Mouse (Mus musculus) hindbrain, postnatal 0 days (tissue): ENCODE results near the gene Il10rb. TPM values are rescaled to one million over a fixed set of nuclear protein-coding genes. Genes with fewer than 3 reads are reported as not detected.
A peak's percentile ranks its signal among the peaks of the same experiment; 100 is the strongest.

Experiments
- ATAC-seq: fragments of 200-750 bp; cut with Nextera tagmentation; 2 replicates; pipeline ENCODE4 v1.8.0; 2017; ENCODE audit warnings: mild to moderate bottlenecking, moderate TSS enrichment, moderate library complexity
- DNase-seq: peaks from one replicate; pipeline ENCODE4 v3.0.0-alpha.2; 2015; ENCODE audit warnings: low spot score
- H3K27ac ChIP-seq: fragments of 300-500 bp; sonication (generic); 2 replicates; pipeline ENCODE4 v1.5.1; 2014; ENCODE audit warnings: mild to moderate bottlenecking
- H3K27me3 ChIP-seq: fragments of 300-500 bp; sonication (generic); 2 replicates; pipeline ENCODE4 v1.6.1; 2014; ENCODE audit warnings: low read length, mixed read lengths; ENCODE audit not compliant: insufficient read depth
- H3K36me3 ChIP-seq: fragments of 300-500 bp; sonication (generic); 2 replicates; pipeline ENCODE4 v1.6.1; 2014; ENCODE audit warnings: low read length, mixed read lengths; ENCODE audit not compliant: insufficient read depth
- H3K4me1 ChIP-seq: fragments of 300-500 bp; sonication (generic); 2 replicates; pipeline ENCODE4 v1.6.1; 2014; ENCODE audit warnings: antibody characterized with exemption, low read length, mixed read lengths; ENCODE audit not compliant: insufficient read depth
- H3K4me2 ChIP-seq: fragments of 300-500 bp; sonication (generic); 2 replicates; pipeline ENCODE4 v1.6.1; 2014; ENCODE audit warnings: low read depth, mild to moderate bottlenecking, low read length, moderate library complexity, mixed read lengths
- H3K4me3 ChIP-seq: fragments of 300-500 bp; sonication (generic); 2 replicates; pipeline ENCODE4 v1.5.1; 2014; ENCODE audit warnings: low read length
- H3K9ac ChIP-seq: fragments of 300-500 bp; sonication (generic); replicated peaks from 2 replicates; pipeline ENCODE4 v1.6.1; 2014; ENCODE audit warnings: mild to moderate bottlenecking, low read length, moderate library complexity, mixed read lengths
- H3K9me3 ChIP-seq: fragments of 300-500 bp; sonication (generic); 2 replicates; pipeline ENCODE4 v1.6.1; 2016; ENCODE audit warnings: low read length, mixed read lengths
- CTCF ChIP-seq: IDR thresholded peaks from 2 replicates; pipeline ENCODE4 v1.5.1; 2016; ENCODE audit warnings: antibody characterized with exemption, control low read depth, low read depth
- WGBS: fragments of 180-500 bp; shearing (Covaris S2); extraction: QIAGEN DNeasy Blood & Tissue Kit; methylation state at CpG from one replicate; pipeline ENCODE4 v1.1.7; 2014; 5-methylcytosine and 5-hydroxymethylcytosine counted together
- polyA plus RNA-seq: library from polyadenylated mRNA; unstranded; fragments of >200 nt; fragmentation: Nextera tagmentation; extraction: Ambion mirVana; gene quantifications from 2 replicates; pipeline ENCODE4 v1.2.1, GENCODE M21; 2015
- total RNA-seq: library from RNA; depleted of rRNA; stranded (reverse); fragments of >200 nt; gene quantifications from 2 replicates; pipeline ENCODE4 v1.2.3, GENCODE M21; 2014

Il10rb gene
- total and polyA plus RNA-seq, 2 experiments from 2014 or later, result 7.1 to 14.8 TPM

DNA sequence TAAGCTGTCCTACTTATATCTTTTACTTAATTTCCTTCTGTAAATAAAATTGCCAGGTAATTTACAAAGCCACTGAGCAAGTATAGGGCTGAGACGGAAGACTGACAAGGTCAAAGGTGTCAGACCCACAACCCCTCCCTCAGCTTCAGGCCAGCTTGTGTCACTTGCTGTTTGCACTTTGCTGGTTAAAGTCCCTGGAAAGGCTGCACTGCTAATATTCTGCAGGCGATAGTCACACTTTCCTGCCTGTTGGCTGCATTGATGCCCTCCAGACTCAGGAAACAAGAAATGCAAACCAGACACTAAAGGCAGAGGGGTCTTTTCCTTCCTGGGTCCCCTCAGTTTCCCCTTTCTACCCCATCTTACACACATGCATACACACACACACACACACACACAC lies 44.0 kb upstream of the Il10rb start:
- Histone ChIP-seq H3K9ac (no peak overlapping the region), H3K27ac (no peak overlapping the region), H3K4me1 (no peaks in the 10 kb centered on the region), H3K4me2 (no peak overlapping the region), H3K36me3 (no peaks in the 10 kb centered on the region), H3K9me3 (no peaks in the 10 kb centered on the region), H3K27me3 (no peaks in the 10 kb centered on the region), H3K4me3 (no peak overlapping the region)
- DNase-seq (no peak), ATAC-seq (no peak)
- no peak for TF ChIP-seq CTCF
- 77% methylated on average over 2 of the region's 2 CpGs for WGBS

DNA sequence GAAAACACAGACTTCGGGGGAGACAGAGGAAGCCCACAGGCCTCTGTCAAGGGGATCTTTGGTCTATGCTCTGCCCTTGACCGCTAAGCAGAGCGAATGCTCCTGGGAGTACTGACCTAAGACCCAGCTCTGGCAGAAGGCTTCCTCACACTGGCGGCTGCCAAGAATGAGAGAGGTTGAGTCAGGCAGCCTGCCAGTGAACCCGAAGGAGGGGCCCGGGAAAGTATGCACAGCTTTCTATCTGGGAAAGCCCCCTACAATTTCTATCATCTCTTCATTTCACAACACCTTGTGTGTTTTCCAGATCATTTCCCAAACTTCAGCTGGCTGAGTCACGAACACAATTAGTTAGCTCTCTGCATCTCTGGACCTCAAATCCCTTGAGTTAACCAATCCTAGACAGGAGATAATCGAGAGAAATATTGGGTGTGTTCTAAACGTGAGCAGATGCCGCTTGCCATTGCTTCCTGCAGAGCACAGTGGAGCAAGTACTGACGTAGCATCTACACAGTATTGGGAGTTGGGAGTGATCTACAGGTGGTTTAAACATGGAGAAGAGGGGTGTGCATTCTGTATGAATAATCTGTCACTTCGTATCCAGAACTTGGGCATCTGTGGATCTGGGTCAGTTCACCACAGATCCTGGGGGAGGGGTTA lies 43.2 kb upstream of the Il10rb start:
- Histone ChIP-seq H3K9ac (no peak overlapping the region), H3K27ac (peak overlapping the region; percentile 15; the same call in 1 of the 2 replicates), H3K4me2 (no peak overlapping the region), H3K4me3 (no peak overlapping the region), H3K27me3 (no peaks in the 10 kb centered on the region), H3K4me1 (no peaks in the 10 kb centered on the region), H3K9me3 (no peaks in the 10 kb centered on the region), H3K36me3 (no peaks in the 10 kb centered on the region)
- DNase-seq (no peak), ATAC-seq (no peak)
- TF ChIP-seq CTCF, result no peak
- 44% methylated on average over 12 of the region's 12 CpGs for WGBS

DNA sequence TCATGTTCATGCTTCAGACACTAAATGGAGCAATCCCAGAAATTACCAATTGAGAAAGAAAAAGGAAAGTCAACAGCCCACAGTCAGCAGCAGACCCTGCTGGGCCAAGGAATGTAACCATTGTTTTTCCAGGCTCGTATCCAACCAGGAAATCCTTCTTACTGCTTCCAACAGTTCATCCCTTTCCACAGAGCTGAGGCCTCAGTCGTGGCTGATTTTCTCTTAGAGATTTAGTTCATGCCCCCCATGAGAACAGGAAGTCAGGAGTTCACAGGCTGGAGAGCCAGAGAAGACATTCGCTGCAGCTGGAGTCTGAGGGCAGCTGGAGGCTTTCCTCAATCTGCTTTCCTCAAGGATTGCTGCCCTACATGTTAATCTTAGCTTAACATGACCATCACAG lies 42.5 kb upstream of the Il10rb start:
- H3K27ac ChIP-seq, result 0 out of 2 replicates have a peak overlapping the region, but pooled peaks have one; percentile 15
- no peak overlapping the region for H3K4me3 ChIP-seq
- no peaks in the 10 kb centered on the region for H3K9me3 ChIP-seq
- no peak for TF ChIP-seq CTCF
- DNase-seq (peak; percentile 44), ATAC-seq (no peak)
- no peaks in the 10 kb centered on the region for H3K36me3 ChIP-seq
- H3K27me3 ChIP-seq, result no peaks in the 10 kb centered on the region
- WGBS, result 28% methylated on average over 3 of the region's 3 CpGs
- H3K4me2 ChIP-seq, result no peak overlapping the region
- H3K9ac ChIP-seq, result no peak overlapping the region
- H3K4me1 ChIP-seq, result no peaks in the 10 kb centered on the region

DNA sequence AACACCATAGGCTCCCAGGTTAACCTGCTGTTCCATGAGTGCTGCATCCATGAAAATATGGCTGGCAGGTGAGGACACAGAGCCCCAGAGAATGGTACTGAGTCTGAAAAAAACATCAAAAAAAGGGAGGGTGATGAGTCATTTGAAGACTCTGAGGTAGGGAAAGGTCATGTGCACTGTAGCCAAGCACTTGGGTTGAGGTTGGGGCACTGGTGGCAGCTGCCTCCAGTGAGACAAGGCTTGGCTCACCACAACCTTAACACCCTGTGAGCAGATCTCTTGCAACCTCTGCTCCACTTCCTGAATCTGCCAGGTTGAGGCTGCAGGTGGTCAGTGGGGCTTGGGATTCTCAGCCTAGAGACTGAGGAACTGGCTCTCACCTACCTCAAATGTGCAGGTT lies 39.4 kb upstream of the Il10rb start:
- no peak overlapping the region for H3K4me3 ChIP-seq
- no peaks in the 10 kb centered on the region for H3K36me3 ChIP-seq
- H3K27me3 ChIP-seq, result no peaks in the 10 kb centered on the region
- H3K9ac ChIP-seq, result no peak overlapping the region
- H3K4me2 ChIP-seq, result no peak overlapping the region
- ATAC-seq (no peak), DNase-seq (no peak)
- H3K27ac ChIP-seq, result no peak overlapping the region
- no peaks in the 10 kb centered on the region for H3K4me1 ChIP-seq
- no peak for TF ChIP-seq CTCF
- no peaks in the 10 kb centered on the region for H3K9me3 ChIP-seq

DNA sequence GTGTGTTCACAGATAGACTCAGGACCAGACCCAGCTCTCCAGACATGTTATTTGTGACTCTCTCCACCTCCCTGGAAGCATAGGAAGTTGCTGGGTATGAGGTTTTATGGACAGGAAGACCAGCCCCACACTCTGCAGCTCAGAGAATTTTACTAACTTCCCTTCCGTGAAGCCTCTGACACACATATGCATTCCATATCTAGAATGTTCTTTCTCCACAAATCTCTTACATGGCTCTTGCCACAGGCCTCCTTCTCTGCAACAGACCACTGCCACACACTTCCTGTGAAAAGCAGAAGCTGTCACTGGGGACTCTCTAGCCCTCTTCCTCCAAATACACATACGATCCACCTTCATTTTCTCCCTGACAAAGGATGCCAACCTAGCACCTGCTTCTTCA lies 38.9 kb upstream of the Il10rb start:
- ATAC-seq (no peak), DNase-seq (no peak)
- H3K36me3 ChIP-seq, result no peaks in the 10 kb centered on the region
- H3K4me1 ChIP-seq, result no peaks in the 10 kb centered on the region
- H3K9ac ChIP-seq, result no peak overlapping the region
- 93% methylated on average over 2 of the region's 2 CpGs for whole genome bisulfite sequencing
- no peaks in the 10 kb centered on the region for H3K9me3 ChIP-seq
- H3K27me3 ChIP-seq, result no peaks in the 10 kb centered on the region
- no peak for TF ChIP-seq CTCF
- no peak overlapping the region for H3K4me3 ChIP-seq
- no peak overlapping the region for H3K4me2 ChIP-seq
- no peak overlapping the region for H3K27ac ChIP-seq

DNA sequence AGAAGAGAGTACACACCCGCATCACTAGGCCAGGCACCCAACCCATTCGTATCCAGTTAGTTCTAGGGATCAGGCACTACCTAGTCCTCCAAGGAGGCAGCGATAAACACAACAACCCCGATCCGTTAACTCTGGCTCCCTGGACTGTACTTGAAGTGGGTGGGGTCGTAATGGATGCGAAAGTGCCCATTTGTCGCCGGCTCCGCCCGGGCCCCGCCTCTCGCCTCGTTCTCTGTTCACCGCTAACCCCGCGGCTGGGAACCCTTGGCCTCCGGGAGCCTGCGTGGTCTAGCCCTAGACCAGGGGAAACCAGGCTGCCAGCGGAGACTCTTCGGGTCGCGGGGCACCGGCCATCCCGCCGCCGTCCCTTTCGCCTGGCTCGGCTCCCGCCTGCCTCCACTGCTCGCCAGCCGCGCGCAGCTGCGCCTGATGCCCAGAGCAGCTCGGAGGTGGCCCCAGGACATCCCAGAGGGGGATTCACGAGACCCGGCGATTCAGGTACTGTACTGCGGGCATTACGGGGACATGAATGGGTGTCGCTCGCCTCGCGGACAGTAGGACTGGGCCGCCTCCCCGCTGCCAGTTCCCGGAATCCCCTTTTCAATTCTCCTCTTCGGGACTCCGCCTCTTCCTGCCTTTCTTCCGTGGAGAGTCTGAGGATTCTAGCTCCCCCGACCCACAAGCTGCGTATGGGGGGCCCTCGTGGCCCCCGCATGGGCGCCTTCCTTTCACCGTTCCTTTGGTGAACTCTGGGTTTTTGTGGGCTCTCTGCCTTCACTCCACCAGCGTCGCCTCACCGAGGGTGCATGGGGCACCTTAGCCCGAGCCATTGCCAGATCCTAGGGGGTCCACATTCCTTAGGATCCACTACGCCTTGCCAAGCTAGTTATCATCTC lies 33.1 kb upstream of the Il10rb start, which contains the start of gene Ifnar2:
Ifnar2 (plus strand) TSS at position 207 of the 896 bp plus-strand sequence.
- under 1% methylated on average over 61 of the region's 62 CpGs for WGBS

More for the DNA sequence above, 33.1 kb upstream of the Il10rb start, which contains the start of gene Ifnar2:
- no peaks in the 10 kb centered on the region for H3K27me3 ChIP-seq
- ATAC-seq (peak; percentile 97), DNase-seq (peak; percentile 87)
- H3K27ac ChIP-seq, result peak within 1 kb of the TSS; percentile 95
- H3K4me1 ChIP-seq, result peaks cover 5% of the 10 kb centered on the region; the same call in 1 of the 2 replicates
- H3K9me3 ChIP-seq, result no peaks in the 10 kb centered on the region
- peak within 1 kb of the TSS; percentile 92 for H3K9ac ChIP-seq
- TF ChIP-seq CTCF, result peak; percentile 26
- no peaks in the 10 kb centered on the region for H3K36me3 ChIP-seq
- peak within 1 kb of the TSS; percentile 71 for H3K4me2 ChIP-seq
- H3K4me3 ChIP-seq, result peak within 1 kb of the TSS; percentile 76
